Mouse (Mus musculus): Measurements from ENCODE around the gene Sox30. TPM values are rescaled to one million over a fixed set of nuclear protein-coding genes. Genes with fewer than 3 reads are reported as not detected.

The Sox30 gene
- under 1 TPM; 0.12 to 0.25 TPM for total RNA-seq (2021)
- long read RNA-seq, experiment 1: 0 reads
- long read RNA-seq, experiment 2: 0 reads

DNA sequence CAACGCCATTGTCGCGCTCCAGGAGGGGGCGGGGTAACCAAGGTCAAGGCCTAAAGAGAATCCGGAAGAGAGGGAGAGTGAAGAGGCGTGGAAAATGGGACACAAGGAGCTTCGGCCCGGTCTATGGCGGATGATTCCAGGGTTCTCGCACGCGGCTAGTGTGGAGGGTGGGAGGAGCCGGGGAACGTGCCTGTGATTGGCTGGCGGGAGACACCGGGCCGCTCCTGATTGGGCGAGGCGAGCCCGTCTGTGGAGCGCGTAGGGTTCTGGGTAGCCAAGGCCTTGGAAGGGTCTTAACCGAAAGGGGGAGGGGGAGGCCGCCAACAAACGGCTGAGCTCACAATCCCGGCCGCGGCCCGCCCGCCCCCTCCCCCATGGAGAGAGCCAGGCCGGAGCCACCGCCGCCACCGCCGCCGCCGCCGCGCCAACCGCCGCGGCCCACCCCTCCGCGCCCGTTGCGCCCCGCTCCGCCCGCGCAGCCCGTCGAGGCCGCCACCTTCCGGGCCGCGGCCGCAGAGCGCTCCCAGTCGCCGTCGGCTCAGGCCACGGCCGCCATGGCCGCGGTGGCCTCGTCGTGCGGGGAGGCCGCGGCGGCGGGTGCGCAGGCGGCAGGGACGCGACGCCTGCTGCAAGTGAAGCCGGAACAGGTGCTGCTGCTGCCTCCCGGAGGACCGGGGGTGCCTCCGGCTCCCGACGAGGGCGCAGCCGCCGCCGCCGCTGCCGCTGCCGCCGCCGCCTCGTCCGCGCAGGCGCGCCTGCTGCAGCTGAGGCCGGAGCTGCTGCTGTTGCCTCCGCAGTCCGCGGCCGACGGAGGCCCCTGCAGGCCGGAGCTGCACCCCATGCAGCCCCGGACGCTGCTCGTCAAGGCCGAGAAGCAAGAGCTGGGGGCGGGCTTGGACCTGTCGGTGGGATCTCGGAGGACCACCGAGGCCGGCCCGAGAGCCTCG, at the start of gene Sox30:
Gene Sox30 (plus strand): TSS at position 365 of the 947 bp plus-strand sequence.
- peak; percentile 50 to 51 for DNase-seq (ENCODE audit: extremely low spot score in 1 of 2, low spot score in 2 of 2)
- intact Hi-C loops (cut with DNase I): loop anchor here (5.0 kb wide), 1 partner anchor 222 kb away; no protein-coding TSS in a partner anchor
- Histone ChIP-seq H3K4me3 (peak within 1 kb of the TSS; percentile 49), H3K27ac (no peak within 1 kb of the TSS; the same call in 1 of the 2 replicates)
- no peak; the same call in 1 of the 2 replicates for TF ChIP-seq CTCF (IDR thresholded peaks at IDR 0.05)

DNA sequence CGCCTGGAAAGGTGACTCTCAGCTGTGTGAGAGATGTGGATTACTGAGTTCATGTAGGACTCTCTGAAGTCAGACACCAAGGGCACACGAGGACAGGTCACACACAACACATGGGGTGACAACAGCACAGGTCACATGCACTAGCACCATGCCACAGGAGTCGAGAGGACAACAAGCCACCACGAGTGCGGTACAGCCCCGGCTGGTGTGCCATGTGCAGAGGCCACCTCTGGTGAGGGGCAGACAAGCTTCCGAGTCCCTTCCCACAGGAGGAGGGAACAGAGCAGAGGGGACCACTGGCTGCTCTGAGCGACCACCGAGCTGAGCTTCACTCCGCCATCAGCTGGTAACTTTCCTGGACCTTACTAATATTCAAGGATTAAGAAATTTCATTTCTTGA, 47.3 kb upstream of the Sox30 start:
- Histone ChIP-seq H3K4me3 (no peak overlapping the region), H3K27ac (no peak overlapping the region)
- intact Hi-C loops (cut with DNase I): no loop called here
- no peak for DNase-seq (ENCODE audit: extremely low spot score in 1 of 2, low spot score in 2 of 2)
- no peak for TF ChIP-seq CTCF (IDR thresholded peaks at IDR 0.05)

DNA sequence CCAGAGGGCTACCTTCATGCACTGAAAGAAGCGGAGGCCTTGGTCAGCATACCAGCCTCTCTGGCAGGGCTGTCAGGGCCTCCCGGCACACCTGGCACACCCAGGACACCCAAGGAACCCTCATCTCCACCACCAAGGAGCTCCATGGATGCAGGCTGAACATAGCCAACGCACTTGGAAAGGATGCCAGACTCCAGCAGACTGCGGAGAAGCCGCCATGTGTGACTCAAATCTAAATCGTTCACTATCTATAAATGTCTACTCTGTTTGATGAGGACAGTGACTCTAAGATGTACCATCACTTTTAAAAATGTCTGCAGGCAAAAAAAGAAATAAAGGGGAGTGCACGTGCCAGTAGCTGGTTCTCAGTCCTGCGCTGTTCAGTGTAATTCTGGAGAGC, 42.6 kb upstream of the Sox30 start:
- no peak overlapping the region for H3K27ac ChIP-seq
- no peak for DNase-seq (ENCODE audit: extremely low spot score in 1 of 2, low spot score in 2 of 2)
- TF ChIP-seq CTCF (IDR thresholded peaks at IDR 0.05): no peak
- H3K4me3 ChIP-seq: no peak overlapping the region
- intact Hi-C loops (cut with DNase I): no loop called here

DNA sequence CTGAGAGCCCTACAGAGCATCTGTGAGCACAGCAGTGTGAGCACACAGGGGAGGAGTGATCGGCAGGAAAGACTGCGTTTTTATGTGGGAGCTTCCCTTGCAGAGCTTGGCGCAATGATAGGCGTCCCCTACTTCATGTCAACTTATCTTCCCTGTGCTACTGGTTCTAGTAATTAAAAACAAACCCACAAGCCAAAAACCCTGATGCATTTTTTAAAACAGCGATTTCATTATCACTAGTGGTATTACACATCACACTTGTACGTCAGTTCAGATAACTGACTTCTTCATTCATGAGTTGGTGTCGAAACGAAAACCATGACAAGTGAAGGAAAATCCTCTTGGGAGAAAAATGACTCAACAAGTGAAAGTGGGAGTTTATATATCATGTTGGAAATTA, 41.2 kb upstream of the Sox30 start:
- no peak for TF ChIP-seq CTCF (IDR thresholded peaks at IDR 0.05)
- no peak for DNase-seq (ENCODE audit: extremely low spot score in 1 of 2, low spot score in 2 of 2)
- no peak overlapping the region for H3K4me3 ChIP-seq
- intact Hi-C loops (cut with DNase I): no loop called here
- no peak overlapping the region for H3K27ac ChIP-seq

DNA sequence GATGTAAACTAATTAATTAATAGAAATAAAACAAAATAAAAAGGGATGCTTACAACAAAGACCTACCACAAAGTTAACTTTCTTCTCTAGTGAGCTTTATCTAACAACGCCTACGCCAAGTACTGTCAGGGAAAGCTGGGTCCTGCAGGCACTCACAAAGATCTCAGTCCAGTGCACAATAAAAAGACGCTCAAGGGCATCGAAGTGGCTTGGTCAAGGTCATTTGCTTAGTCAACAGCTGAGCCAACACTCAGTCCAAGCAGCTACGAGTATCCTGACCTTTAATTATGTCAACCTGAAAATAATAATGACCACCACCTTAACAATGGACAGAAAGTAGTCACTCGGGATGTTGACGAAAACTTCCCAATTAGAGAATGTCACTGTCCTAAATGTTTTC, 37.8 kb upstream of the Sox30 start:
- intact Hi-C loops (cut with DNase I): no loop called here
- Histone ChIP-seq H3K4me3 (no peak overlapping the region), H3K27ac (no peak overlapping the region)
- no peak for DNase-seq (ENCODE audit: extremely low spot score in 1 of 2, low spot score in 2 of 2)
- TF ChIP-seq CTCF (IDR thresholded peaks at IDR 0.05): no peak

DNA sequence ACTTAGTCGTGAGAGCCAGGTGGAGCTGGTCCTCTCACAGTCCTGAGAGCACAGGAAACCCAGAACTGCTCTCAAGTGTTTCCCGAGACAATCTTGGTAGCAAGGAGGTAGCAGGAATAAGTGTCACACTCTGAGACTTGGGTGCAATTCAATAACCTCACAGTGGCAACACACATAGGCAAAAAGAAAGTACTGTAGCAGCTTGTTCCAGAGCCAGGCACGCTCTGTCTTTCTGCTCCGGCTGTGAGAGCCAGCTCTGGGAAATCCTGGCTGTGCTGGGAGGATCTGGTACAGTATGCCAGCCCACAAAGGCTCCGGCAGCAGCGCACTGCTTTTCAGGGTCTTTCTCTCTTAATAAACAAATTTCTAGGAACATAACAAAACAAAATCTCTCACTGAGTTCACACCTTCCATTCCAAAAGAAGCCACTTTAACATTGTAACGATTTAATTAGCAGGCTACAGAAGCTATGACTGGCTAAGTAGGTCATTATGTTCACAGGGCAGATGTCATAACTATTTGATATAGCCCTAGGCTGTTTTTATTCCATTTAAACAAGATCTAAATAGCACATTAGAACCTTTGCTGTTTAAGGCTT, 36.9 kb upstream of the Sox30 start:
- TF ChIP-seq CTCF (IDR thresholded peaks at IDR 0.05): no peak
- intact Hi-C loops (cut with DNase I): no loop called here
- DNase-seq (ENCODE audit: extremely low spot score in 1 of 2, low spot score in 2 of 2): peak; percentile 33 to 49
- Histone ChIP-seq H3K27ac (peak overlapping the region; percentile 76), H3K4me3 (peak overlapping the region; percentile 92)

DNA sequence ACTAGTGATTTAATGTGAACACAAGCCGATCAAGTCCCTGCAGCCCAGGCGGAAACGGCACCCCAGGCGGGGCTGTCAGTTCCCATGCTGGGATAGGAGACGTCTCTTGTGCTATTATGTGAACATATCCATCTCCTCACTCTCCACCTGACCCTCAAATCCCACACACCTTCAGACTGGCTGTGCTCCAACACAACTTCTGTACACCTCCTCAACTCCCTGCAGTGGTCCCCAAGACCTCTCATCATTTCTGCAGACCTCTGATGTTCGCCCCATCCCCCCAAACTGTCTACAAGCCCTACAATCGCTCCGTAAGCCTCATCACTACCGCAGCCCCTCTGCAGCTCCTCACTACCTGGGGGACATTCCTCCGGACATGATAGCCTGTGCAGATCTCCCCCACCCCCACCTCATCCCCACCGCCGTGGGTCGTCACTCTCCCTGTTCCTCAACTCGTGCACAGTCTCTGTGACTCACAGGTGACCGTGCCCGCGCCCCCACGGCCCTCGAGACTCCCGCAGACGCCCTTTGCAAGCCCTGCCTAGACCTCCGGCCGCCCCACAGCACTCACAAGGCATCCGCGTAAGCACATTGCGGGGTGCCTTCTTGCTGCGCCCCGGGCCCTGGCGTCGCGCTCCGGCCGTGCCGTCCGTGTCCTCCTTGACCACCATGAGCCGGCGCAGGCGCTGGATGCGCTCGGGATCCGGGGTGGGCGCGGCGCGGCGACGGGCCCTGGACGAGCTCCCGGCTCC, 36.0 kb upstream of the Sox30 start:
- peak in 1 of 2 experiments; percentile 22 for DNase-seq (ENCODE audit: extremely low spot score in 1 of 2, low spot score in 2 of 2)
- H3K4me3 ChIP-seq: peak overlapping the region; percentile 92
- intact Hi-C loops (cut with DNase I): loop anchor here (1.0 to 2.0 kb wide), 3 partner anchors 44 to 271 kb away; no protein-coding TSS in a partner anchor
- peak overlapping the region; percentile 76 for H3K27ac ChIP-seq
- no peak for TF ChIP-seq CTCF (IDR thresholded peaks at IDR 0.05)

DNA sequence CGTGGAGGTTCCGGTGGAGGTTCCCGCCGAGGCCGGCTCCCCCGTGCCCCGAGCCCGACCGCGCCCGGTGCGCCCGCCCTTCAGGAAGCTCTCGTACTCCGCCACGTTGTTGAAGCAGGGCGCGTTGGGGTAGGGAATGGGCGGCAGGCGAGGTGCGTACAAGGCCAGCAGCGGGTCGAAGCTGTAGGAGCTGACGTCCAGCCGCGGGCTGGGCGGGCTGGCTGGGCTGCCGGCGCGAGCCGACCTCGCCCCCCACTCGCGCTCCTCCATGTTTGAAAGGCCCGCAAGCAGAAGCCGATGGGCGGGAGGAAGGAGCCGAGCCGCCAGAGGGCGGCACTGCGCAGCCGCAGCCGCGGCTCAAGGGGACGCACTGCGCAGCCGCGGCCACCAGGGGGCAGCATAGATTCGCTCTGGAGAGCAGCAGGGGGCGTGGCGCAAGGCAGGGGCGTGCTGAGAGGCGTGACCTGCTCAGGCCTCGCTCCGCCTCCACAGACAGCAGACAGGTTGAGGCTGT, 35.4 kb upstream of the Sox30 start, which contains the start of gene Lsm11:
Gene Lsm11 (minus strand): TSS at position 293 of the 514 bp plus-strand sequence.
- H3K27ac ChIP-seq: peak within 1 kb of the TSS; percentile 76
- TF ChIP-seq CTCF (IDR thresholded peaks at IDR 0.05): no peak; the same call in none of the 2 replicates
- intact Hi-C loops (cut with DNase I): loop anchor here (1.0 to 5.0 kb wide), 4 partner anchors 44 to 271 kb away; partner anchors contain the start of gene Adam19

DNA sequence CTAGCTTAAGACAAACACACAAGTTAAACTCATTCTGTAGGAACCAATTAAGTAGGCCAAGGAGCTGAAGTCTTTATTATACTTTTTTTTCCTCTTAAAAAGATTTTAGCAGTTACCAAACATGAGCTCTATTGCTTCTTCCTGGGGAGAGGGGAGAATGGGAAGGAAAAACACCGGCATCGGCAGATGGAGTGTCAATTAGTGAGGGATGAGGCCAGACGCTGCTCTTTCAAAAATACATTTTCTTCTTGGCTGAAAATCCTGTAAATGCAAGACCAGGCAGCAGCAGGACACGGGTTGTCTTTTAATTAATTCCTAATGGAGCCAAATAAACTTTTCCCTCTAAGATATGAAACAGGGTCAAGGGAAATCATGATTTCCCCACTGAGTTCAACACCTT, 33.3 kb upstream of the Sox30 start:
- Histone ChIP-seq H3K27ac (peak overlapping the region; percentile 11; the same call in 1 of the 2 replicates), H3K4me3 (no peak overlapping the region)
- intact Hi-C loops (cut with DNase I): loop anchor here (2.0 to 5.0 kb wide), 2 partner anchors 111 to 188 kb away; partner anchors contain the start of gene Adam19
- TF ChIP-seq CTCF (IDR thresholded peaks at IDR 0.05): no peak
- DNase-seq (ENCODE audit: extremely low spot score in 1 of 2, low spot score in 2 of 2): no peak

More for the DNA sequence above, 35.4 kb upstream of the Sox30 start, which contains the start of gene Lsm11:
- peak; percentile 96 to 100 for DNase-seq (ENCODE audit: extremely low spot score in 1 of 2, low spot score in 2 of 2)
- peak within 1 kb of the TSS; percentile 92 for H3K4me3 ChIP-seq

DNA sequence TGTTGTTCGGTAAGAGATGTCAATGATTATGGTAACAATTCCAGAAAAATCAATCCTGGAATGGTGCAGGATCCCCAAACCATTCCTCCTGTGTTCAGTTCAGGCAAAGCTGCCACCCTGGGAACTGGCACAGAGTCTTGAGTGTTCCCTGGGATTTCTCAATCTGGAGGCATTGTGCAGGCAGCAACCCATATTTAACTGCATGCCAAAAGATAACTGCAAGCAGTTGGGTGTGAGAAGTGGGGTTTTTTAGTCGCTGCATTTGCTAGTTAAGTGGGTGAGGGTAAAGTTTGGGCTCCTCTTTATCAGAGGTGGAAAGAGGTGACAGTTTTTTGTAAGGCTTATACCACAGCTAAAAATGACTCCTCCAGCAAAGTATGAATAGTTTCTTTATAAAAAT, 32.6 kb upstream of the Sox30 start:
- intact Hi-C loops (cut with DNase I): loop anchor here (2.0 to 5.0 kb wide), 2 partner anchors 110 to 187 kb away; partner anchors contain the start of gene Adam19
- no peak overlapping the region; the same call in 1 of the 2 replicates for H3K27ac ChIP-seq
- no peak for TF ChIP-seq CTCF (IDR thresholded peaks at IDR 0.05)
- no peak overlapping the region for H3K4me3 ChIP-seq
- peak in 1 of 2 experiments; percentile 36 for DNase-seq (ENCODE audit: extremely low spot score in 1 of 2, low spot score in 2 of 2)

DNA sequence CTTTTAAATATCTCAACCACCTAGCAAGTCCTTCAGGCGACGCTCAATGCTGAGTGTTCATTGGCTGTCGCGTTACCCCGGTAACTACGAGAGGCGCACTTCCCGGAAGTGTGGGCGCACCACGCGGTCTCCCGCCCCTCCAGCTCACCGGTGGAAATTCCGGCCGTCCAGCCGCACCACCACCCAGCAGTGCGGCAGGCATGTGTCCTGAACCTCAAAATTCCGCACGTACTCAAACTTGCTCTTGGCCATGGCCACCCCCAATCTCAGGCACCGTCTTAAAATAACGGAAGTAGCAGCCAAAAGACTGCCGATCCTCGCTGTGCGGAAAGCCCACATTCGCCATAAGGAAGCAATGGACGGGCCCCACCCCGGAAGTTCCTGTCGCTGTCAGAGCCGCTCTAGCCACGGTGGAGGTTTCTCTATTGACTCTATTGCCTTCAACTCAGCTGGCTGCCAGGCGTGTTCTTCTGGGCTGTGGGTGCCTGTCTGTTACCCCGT, 24.9 kb upstream of the Sox30 start, which contains the start of gene Thg1l:
Gene Thg1l (minus strand): TSS at position 368 of the 501 bp plus-strand sequence.
- H3K4me3 ChIP-seq: peak within 1 kb of the TSS; percentile 87
- peak; percentile 85 to 88 for DNase-seq (ENCODE audit: extremely low spot score in 1 of 2, low spot score in 2 of 2)
- H3K27ac ChIP-seq: peak within 1 kb of the TSS; percentile 90
- no peak for TF ChIP-seq CTCF (IDR thresholded peaks at IDR 0.05)
- intact Hi-C loops (cut with DNase I): no loop called here
